Mouse (Mus musculus): ENCODE data around the gene Kcnh7. TPM values are rescaled to one million over a fixed set of nuclear protein-coding genes. Genes with fewer than 3 reads are reported as not detected.

The Kcnh7 gene
- total RNA-seq (2021): 1 to 10 TPM; 1.5 to 1.6 TPM
- long read RNA-seq, experiment 1: 0 reads
- long read RNA-seq, experiment 2, partial matches to known transcripts: 0 of 1 reads
- long read RNA-seq, experiment 2, other reads (novel, unspliced or antisense): 0 of 1 reads

DNA sequence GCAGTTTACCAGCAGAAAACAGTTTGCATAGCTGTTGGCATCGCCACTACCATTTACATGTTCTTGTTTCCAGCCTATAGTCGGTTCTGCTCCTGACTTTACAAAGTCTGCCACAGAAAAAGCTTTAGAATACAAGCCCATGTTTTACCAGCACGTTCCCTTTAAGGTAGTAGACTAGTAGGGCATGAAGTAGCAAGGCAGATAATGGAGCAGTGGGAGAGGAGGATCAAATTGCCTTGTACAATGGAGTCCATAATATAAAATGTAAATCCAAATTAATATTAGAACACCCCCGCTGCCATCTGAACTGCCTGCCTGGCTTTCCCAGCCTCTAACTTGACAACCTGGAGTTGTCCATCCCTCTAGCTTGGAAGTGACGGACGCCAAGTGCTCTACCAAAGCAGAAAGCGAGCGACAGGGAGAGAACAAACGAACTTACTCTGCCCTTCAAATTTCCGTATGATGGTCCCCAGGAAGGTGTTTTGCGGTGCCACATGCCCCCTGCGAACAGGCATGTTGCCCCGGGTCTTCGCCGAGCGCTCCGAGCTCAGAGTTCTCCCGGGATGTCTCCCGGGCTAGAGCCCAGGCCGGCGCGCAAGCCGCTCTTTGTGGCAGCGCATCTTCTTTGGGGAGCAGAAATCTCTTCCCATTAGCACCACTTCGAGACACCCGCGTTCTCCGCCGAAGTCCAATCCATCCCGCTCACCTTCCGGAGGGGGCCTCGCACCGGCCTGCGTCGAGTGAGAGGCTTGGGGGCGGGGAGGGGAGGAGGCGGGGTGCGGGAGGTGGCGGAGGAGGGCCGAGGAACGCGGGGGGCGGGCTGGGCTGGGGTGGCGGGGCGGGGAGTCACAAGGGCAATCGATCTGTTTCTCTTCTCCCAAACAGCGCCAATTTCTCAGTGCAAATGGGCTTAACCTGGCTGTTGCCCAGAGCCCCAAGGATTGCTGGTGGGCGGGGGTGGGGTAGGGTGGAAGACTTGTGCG is at the start of gene Kcnh7:
Kcnh7 (minus strand) TSS at position 725 of the 983 bp plus-strand sequence.
- peak; percentile 2 for DNase-seq

DNA sequence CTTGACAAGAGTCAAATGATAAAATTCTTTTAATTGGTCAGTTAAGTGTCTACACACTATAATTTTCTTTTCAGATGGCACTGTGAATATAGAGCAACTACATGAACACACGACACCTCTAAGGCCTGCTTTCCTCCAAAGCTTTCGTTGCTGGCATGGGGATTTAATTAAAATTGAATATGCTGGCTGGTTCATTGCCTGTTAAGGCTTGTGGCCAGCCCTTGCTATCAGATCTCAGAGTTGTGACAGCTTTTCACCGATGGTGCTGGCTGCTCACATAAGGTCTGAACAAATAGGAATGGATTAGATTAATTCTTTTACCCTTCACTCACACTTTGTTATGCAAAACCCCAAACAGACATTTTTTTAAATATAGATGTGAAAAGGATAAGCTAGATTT is 23.3 kb upstream of the Kcnh7 start:
- DNase-seq: no peak

DNA sequence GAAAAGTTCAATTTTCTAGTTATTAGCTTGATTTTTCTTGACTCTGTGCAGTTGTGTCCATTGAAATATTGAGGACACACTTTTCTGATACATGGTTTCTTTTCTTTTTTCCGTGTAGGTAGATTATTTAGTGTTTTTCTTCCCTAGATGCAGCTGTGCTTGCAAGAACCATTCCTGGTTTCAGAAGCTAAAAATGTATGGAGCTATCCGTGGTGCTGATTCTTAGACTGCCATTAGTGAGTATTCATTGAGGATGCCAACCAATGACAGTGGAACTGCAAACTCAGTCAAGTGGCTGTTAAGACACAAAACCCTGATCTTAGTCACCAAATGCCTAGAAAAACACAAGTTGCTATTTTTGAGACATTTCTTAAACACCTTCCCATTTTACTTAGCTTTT is 1.9 kb upstream of the Kcnh7 start:
- DNase-seq: no peak

DNA sequence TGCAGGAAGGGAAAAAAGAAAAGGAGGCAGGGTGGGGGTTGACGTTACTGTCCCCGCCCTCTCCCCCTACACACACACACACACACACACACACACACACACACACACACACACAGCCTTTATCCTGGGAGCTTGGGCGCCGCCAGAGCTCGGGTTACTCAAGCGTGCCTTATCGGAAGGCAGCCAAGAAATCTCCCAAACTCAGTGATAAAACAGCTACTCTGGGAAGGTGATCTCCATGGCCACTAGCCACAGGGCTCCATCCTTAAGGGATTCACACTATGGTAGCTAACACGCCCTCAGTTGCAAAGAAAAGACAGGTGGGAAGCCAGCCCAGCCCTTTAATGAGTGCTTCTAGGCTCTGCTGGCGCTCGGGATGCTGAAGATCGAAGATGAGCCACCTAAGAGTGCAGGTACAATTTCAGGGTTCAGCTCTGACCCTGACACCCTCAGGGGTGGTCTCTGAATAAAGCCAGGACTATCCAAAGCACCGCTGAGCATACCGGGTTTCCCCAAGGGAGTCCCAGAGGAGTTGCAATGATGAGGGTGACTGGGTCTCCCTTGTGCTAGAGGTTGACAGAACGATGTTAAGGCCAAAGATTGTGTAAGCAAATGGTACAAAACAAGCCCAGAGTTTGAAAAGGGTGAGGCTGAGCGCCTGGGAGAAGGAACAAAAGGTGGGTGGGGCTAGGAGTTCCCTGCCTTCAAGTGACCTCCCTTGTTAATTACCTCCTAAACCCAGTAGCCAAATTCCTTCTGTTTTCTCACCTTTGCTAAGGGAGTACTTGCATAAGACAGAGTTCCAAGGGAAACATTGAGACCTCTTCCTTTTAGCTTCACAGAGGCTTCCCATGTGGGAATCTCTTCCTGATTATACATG is 704 bp upstream of the Kcnh7 start:
- no peak for DNase-seq

DNA sequence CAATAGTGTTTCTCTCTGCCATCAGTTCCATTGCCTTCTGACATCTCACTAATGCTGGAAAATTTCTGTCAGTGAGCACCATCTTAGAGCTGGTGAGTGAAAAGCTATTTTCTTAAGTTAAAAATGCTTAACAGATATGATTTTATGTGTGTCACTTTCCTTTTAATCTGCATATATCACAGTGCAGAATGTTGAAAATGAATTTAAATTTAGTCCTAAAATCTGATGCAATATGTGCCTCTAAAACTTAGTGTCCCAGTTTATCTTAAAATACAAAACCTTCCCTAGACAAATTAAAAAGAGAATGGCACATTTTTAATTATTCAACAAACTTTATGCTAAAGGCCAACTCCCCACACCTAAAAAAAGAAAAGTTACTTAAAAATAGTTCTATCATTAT is 30.4 kb downstream of the Kcnh7 start:
- DNase-seq: no peak

DNA sequence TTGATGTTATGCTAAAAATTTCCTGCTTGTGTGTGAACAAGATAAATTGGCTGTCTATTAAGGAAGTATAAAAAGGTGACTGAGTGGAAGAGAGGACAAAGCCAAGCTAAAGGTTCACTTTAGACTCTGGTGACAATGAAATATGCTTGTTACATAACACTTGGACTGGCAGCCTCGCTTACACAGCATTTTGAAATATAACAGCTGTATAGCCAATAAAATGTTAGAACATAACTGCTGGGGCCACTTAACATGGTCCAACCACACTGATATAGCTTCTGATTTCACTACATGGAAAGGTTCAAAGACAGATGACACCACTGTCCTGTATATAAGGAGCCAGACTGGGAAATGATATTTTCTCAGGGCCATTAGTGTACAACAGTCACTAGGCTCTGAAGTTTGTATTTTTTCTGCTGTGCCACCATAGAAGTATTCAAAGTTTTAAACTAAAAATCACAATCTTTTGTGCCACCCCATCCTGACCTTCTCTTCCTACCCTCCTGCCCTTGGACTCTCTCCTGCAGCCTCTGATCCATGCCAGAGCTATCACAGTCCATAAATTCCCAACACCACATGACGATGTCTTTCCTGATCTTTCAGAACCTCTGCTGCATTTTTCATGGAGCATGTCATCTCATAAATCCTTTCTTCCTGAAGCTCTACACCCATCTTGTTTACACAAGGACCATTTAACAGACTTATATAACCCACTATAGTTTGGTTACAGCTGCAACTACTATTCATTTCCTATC is 56.1 kb downstream of the Kcnh7 start:
- no peak for DNase-seq

DNA sequence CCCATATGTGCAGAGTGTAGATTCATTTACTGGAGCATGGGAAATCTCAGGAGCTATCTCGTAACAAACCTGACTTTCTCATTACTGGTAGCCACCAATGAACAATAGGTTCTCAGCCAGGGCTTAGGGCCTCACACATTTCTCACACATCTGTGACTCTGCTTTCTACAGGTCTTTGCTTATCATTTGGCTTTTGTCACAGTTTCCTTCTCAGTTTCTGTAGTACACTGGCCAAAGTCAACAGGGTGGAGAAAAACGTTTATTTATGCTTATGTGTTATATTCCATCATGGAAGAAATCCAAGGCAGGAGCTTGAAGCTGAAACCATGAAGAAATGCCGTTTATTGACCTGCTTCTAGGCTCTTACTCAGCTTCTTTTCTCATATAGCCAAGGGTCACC is 63.8 kb downstream of the Kcnh7 start:
- no peak for DNase-seq

DNA sequence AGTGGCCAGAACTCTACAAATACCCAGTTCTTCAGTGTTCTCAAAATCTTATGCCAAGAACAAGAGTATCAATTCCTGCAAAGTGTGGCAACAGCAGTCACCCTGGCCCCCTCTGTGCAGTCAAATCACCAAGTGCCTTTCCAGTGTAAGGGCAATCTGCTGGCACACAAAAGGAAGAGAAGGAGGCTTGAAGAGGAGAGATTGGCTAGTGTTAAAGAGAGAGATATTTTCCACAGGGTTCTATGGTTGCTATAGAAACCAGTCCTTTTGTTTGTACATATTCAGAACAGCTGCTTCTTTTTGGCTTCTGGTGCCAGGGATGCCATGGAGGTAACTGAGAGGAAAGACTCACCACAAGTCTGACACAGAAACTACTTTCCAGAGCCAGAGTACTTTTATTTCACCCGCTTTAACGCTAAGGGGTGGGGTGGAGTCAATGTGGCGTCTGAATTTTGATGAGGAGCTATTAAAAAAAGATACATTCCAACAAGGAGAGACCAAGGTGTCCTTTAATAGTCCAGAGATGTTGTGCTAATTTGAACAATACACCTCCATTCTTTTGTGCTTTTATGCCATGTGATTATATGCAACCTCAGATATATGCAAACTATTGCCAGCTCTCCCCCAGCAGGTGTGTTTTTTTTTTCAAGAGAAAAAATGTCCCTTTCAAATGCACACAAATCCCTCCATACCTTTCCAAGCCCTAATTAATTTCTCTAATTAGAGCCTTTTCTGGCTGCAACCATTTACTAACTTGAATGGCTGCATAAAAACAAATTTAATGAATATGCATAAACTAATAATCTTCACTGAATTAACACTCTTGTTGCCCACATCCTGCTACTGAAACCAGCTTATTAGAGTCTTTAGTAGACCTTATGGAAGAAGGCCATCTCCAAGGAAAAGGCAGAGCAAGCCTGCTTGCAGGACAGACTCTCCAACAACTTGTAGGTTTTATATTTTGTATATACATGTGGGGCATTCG is 66.6 kb downstream of the Kcnh7 start:
- DNase-seq: no peak

DNA sequence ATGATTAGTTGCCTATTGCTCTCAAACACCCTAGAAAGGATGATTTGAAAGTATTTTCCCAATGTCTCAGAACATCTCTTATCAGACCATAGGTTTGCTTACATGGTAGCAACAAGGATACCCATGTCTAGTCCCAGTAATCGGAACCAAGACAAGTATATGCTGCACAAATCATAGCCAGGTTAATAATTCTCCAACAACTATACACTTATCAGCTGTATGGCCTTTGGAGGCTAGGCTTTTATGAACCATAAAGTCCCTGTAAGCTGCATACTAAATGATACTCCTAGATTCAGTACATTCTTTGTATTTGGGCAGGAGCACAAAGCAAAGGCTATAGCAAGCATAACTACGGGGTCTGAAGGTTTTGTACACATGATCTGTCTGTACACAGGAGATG is 78.1 kb downstream of the Kcnh7 start:
- DNase-seq: no peak

DNA sequence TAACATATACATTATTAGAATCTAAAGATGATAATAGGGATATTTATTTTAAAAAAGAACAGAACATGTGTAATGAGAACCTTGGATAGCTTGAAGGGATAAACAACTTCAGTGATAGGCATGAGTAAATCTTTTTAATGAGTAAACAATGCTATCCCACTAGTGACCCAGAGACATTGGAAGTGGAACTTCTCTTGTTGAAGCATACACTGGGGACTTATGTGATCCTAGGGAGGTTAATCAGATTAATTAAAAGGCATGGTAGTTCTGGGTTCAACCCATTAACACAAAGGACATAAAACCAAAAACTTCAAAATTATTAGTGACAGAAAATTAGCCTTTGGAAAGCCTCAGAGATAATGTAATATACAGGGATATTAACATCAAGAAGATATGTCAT is 84.4 kb downstream of the Kcnh7 start:
- DNase-seq: no peak

DNA sequence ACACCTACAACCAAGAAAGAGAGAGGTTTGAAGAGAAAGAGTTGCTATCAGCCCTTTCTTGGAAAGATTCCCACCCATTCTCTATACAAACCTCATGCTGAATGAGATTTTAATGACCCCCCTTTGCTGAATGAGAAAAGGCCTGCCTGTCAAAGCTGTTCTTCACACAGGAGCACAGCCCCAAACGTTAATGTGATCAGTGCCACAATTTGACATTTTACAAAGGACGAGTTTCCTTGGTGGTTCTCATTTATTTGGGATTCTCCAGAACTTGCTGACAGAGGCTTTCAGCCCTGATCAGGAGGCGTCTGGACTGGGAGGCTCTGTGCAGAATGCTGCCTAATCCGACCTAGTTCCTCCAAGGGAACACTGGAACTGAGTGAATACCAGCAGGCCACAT is 92.3 kb downstream of the Kcnh7 start:
- no peak for DNase-seq

DNA sequence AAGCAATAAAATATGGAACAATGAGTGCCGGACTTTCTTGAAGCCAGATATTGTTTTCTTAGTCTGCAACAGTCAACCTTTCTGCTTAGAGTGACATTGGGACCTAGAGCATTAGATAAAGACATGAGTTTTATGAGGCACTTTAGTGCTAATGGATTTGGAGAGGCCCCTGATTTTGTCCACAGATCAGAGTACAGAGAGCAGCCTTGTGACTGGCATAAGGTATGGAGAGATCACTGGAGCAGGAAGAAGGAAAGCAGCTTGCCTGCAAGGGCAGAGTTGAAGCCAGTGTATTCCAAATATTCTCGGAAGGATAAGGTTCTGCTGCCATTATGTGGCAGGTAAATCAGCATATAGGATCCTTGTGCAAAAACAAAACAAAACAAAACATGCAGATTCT is 93.6 kb downstream of the Kcnh7 start:
- DNase-seq: no peak

DNA sequence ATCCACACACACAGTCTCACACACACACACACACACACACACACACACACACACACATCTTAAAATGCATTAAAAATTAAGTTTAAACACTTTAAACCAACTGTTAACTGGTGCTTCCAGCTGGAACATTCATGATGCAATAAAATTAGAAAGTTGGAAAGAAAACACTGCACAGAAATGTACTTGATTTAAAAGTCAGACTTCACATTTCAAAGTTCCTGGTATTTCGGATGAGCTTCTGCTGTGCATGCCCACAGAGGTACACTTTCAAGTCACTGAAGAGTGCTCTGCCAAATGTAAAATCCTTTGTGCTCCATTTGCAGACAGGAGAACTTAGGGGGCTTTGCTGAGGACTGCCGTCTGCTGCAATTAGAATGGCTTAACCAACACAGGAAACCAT is 125.7 kb downstream of the Kcnh7 start:
- DNase-seq: no peak

DNA sequence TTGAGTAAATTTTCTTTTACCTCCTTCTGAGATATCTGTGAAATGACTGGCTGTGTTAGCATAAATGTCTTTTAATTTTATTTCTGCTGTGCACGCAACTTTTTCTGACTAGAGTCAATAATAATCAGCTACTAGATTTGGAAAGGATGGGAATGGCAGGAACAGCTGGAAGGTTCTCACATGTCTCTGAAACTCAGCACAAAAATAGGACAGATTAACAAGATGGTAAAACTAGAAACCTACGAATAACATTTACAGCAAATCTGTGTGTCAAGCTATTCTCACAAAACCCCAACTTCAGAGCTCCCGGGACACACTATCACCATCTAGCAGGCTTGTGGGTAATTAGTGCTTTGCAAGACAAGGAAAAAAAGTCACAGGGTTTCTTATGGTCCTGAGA is 134.2 kb downstream of the Kcnh7 start:
- DNase-seq: no peak

DNA sequence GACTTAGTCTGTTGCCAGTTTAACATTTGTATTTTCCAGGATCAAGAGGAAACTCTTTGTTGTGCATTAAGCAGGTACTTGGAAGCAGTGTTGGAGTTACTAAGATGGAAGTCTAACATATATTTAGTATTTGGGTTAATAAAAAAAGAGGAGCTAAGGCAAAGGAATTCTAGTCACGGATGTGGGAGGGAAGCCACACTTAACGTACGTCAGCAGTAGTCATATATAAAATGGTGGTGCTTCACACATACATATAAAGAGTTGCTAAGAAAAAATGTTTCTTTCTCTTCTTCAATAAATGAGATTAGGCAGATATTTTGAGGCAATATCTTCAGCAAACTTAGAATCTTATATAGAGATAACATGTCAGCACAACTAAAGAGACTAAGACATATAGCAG is 144.4 kb downstream of the Kcnh7 start:
- DNase-seq: no peak

DNA sequence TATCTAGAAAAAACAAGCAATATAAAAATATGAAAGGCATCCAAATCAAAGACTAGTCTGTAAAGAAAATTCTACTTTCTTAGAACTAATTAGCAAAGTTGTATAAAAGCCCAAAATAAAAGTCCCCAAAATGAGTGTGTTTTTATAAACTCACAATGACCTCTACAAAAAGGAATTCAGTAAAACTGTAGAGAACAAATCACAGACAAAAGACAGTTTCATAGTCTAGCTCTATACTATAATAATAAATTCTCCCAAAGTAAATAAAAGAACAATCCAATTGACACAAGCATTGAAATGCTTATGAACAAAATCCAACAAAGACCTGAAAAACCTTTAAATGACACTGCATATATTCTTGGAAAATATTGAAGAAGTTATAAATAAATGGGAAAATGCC is 169.2 kb downstream of the Kcnh7 start:
- DNase-seq: no peak

DNA sequence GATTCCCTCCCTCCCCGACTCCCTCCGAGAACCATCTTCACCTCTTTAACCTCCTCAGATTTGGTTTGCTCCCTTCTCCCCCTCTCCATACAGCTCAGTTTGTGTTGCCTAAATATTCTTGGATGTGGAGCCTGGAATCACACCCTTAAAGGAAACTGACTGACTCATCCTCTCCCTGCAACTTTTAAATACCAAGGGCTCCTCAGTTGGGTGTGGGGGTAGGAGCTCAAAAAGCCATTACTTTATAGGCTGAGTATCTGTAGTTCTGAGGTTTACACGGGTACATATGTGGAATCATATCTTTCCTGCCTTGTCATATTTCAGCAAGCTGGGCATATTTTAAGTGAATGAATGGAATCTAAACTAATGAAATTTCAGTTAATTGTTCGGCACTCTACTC is 174.9 kb downstream of the Kcnh7 start:
- no peak for DNase-seq

DNA sequence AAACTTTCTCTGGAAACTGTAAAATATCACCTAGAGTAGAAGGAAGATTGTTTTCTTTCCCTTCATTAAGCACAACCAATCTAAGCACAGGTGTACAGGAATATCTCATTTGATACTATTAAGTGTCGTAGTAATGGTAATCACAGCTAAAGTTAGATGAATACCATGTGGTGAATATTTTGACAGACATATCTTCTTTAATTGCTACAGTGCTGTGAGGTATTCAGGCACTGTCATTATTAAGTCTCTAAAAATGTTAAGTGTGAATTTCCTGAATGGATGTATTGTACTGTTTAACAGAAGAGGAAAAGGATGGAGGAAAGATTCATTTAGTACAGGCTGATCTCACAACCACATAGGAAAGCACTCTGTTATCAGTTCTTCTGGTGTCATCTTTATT is 181.3 kb downstream of the Kcnh7 start:
- DNase-seq: no peak

DNA sequence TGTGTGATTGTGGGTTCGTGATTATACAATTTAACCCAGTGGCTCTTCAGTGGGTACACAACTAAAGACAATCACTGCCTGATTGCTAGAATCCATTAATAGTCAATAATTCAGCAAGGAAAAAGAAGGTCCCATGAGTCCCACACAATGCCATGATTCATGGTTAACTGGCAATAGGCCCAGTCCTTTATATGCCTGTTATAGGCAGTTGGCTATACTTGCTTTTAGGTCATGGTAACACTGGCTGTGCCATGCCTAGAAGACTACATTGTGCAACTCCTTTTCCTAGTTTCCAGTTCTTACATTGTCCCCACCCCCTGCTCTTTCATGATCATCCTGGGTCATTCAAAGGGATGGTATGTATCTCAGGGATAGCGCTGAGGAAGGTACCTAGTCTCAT is 186.4 kb downstream of the Kcnh7 start:
- DNase-seq: no peak

DNA sequence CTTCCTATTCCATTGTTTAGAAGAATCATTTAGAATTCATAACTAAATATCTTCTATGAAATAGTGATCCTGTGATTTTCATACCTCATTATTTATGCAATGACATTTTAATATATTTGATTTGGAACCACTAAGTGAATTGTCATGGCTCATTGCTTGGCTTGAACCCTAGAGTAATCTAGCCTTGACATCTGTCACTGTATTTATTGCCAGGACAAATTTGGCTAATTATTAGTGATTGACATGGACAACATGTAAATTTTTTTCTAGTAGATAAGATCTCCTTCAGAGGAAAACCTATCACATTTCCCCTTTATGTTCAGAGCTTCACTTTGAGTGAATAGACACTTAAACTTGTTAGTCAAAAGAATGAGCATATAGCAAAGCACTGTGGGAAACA is 195.5 kb downstream of the Kcnh7 start:
- DNase-seq: no peak

DNA sequence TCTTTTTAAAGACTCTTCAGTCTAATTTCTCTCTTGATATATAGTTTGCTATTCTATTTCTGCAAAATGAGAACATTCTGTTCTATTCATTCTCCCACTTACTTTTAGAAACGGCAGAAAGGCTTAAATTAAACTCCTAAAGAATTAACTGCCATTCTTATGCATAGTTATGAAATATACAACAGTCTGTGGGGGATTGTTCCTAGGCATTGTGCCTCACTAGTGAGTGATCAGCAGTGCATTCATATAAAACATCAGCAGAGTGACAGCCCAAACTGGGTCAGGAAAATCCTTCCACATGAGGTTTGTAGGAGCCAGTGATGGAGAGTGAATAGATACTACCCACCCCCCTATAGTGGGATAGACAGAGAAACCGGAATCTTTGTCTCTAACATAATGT is 200.2 kb downstream of the Kcnh7 start:
- DNase-seq: no peak
